Mouse (Mus musculus) cerebellum, postnatal 4 days (tissue): ENCODE results near the gene Mmp3.
"Not testable (repeated sequence)": the region's sequence is repeated elsewhere in the genome, so short reads cannot be mapped to it uniquely, and the experiment has no call there.

ENCODE experiments used
- DNase-seq, 2 experiments: peaks; one replicate each; pipeline ENCODE4 v3.0.0; 2022; ENCODE audit warnings: low spot score in 2 of 2, mixed read lengths in 1 of 2

The Mmp3 gene

GRCm38 (mm10) chr9:7445522-7445921, at the start of gene Mmp3:
Gene Mmp3, plus strand, starts transcription at chr9:7445822.
- DNase-seq, result no peak

GRCm38 (mm10) chr9:7396556-7396955, 49.1 kb upstream of the Mmp3 start:
- not testable (repeated sequence) for DNase-seq

- DNase-seq, result no peak
These were observed 7.7 kb downstream of the Mmp3 start for GRCm38 (mm10) chr9:7453302-7453701.

- no peak for DNase-seq
These were observed 24.6 kb downstream of the Mmp3 start for GRCm38 (mm10) chr9:7470262-7470661.

- DNase-seq, result no peak
These were observed 38.2 kb downstream of the Mmp3 start for GRCm38 (mm10) chr9:7483684-7484394.

GRCm38 (mm10) chr9:7501138-7501537, 55.5 kb downstream of the Mmp3 start:
- DNase-seq, result no peak

- no peak for DNase-seq
These were observed 56.4 kb downstream of the Mmp3 start, which contains the start of gene Mmp10 for GRCm38 (mm10) chr9:7502051-7502450. Gene Mmp10, plus strand, starts transcription at chr9:7502352.
